Mouse (Mus musculus): ENCODE results near the gene Klf15. TPM values are rescaled to one million over a fixed set of nuclear protein-coding genes. Genes with fewer than 3 reads are reported as not detected.

The Klf15 gene
- polyA plus RNA-seq, 1 experiment, result 26.1 TPM

GRCm38 (mm10) chr6:90484249-90484648 is 21.9 kb downstream of the Klf15 start:
- Histone ChIP-seq H3K27ac (ENCODE audit: insufficient read depth, low read length) (no peak overlapping the region), H3K4me1 (ENCODE audit: control insufficient read depth, insufficient read depth, low read length) (no peaks in the 10 kb centered on the region), H3K27me3 (ENCODE audit: control insufficient read depth, insufficient read depth, low read length) (no peaks in the 10 kb centered on the region; the same call in 1 of the 2 replicates), H3K4me3 (replicated peaks; ENCODE audit: insufficient read depth, low read depth, low read length) (no peak overlapping the region)
- DNase-seq, result no peak
- no peak for TF ChIP-seq POLR2A (IDR thresholded peaks at IDR 0.05; ENCODE audit: borderline replicate concordance, insufficient read depth, low read length)
- no peak for TF ChIP-seq CTCF (IDR thresholded peaks at IDR 0.05; ENCODE audit: borderline replicate concordance, insufficient read depth, low read depth, low read length)
- WGBS, result 84% methylated on average over 3 of the region's 3 CpGs

DNA sequence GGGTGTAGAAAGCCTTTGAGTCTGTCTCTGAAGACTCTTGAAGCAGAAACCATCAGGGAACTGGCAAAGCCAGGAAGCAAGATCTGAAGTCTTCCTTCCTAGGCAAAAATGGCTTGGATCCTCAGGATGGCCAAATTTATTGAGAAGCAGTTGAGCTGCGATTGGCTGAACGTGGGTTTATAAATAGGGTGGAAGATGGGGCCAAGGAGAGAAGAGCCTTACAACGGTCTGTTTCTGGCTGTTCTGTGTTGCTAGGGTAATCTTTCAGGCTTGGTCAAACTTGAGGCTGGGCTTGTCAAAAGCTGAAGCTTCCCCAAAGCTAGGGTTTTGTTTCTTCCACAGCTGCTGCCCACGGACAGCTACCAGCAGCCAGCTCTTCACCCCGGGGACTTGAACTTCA is 22.5 kb downstream of the Klf15 start:
- TF ChIP-seq CTCF (IDR thresholded peaks at IDR 0.05; ENCODE audit: borderline replicate concordance, insufficient read depth, low read depth, low read length) (no peak), POLR2A (IDR thresholded peaks at IDR 0.05; ENCODE audit: borderline replicate concordance, insufficient read depth, low read length) (no peak)
- Histone ChIP-seq H3K27me3 (ENCODE audit: control insufficient read depth, insufficient read depth, low read length) (no peaks in the 10 kb centered on the region; the same call in 1 of the 2 replicates), H3K4me3 (replicated peaks; ENCODE audit: insufficient read depth, low read depth, low read length) (no peak overlapping the region), H3K27ac (ENCODE audit: insufficient read depth, low read length) (no peak overlapping the region), H3K4me1 (ENCODE audit: control insufficient read depth, insufficient read depth, low read length) (no peaks in the 10 kb centered on the region)
- WGBS, result 26% methylated on average over 5 of the region's 5 CpGs
- no peak for DNase-seq

GRCm38 (mm10) chr6:90486176-90486921 is 24.0 kb downstream of the Klf15 start, which contains the start of gene Aldh1l1:
Gene Aldh1l1, plus strand, starts transcription at chr6:90486427.
- no peaks in the 10 kb centered on the region; the same call in 1 of the 2 replicates for H3K27me3 ChIP-seq (ENCODE audit: control insufficient read depth, insufficient read depth, low read length)
- TF ChIP-seq POLR2A (IDR thresholded peaks at IDR 0.05; ENCODE audit: borderline replicate concordance, insufficient read depth, low read length), result no peak
- TF ChIP-seq CTCF (IDR thresholded peaks at IDR 0.05; ENCODE audit: borderline replicate concordance, insufficient read depth, low read depth, low read length), result no peak
- no peak within 1 kb of the TSS for H3K27ac ChIP-seq (ENCODE audit: insufficient read depth, low read length)
- H3K4me3 ChIP-seq (replicated peaks; ENCODE audit: insufficient read depth, low read depth, low read length), result no peak within 1 kb of the TSS
- WGBS, result 81% methylated on average over 12 of the region's 12 CpGs
- H3K4me1 ChIP-seq (ENCODE audit: control insufficient read depth, insufficient read depth, low read length), result peaks cover 6% of the 10 kb centered on the region
- DNase-seq, result no peak

GRCm38 (mm10) chr6:90487531-90487930 is 25.2 kb downstream of the Klf15 start:
- H3K4me1 ChIP-seq (ENCODE audit: control insufficient read depth, insufficient read depth, low read length), result peaks cover 6% of the 10 kb centered on the region
- H3K27me3 ChIP-seq (ENCODE audit: control insufficient read depth, insufficient read depth, low read length), result no peaks in the 10 kb centered on the region; the same call in 1 of the 2 replicates
- H3K27ac ChIP-seq (ENCODE audit: insufficient read depth, low read length), result no peak overlapping the region
- no peak for DNase-seq
- no peak overlapping the region for H3K4me3 ChIP-seq (replicated peaks; ENCODE audit: insufficient read depth, low read depth, low read length)
- WGBS, result 97% methylated on average over 1 of the region's 1 CpGs
- no peak for TF ChIP-seq POLR2A (IDR thresholded peaks at IDR 0.05; ENCODE audit: borderline replicate concordance, insufficient read depth, low read length)
- no peak for TF ChIP-seq CTCF (IDR thresholded peaks at IDR 0.05; ENCODE audit: borderline replicate concordance, insufficient read depth, low read depth, low read length)

GRCm38 (mm10) chr6:90489532-90489931 is 27.2 kb downstream of the Klf15 start:
- no peak for DNase-seq
- TF ChIP-seq CTCF (IDR thresholded peaks at IDR 0.05; ENCODE audit: borderline replicate concordance, insufficient read depth, low read depth, low read length), result no peak
- TF ChIP-seq POLR2A (IDR thresholded peaks at IDR 0.05; ENCODE audit: borderline replicate concordance, insufficient read depth, low read length), result no peak
- H3K27ac ChIP-seq (ENCODE audit: insufficient read depth, low read length), result no peak overlapping the region
- H3K4me1 ChIP-seq (ENCODE audit: control insufficient read depth, insufficient read depth, low read length), result peaks cover 6% of the 10 kb centered on the region
- H3K4me3 ChIP-seq (replicated peaks; ENCODE audit: insufficient read depth, low read depth, low read length), result no peak overlapping the region
- WGBS, result 96% methylated on average over 3 of the region's 3 CpGs
- no peaks in the 10 kb centered on the region; the same call in 1 of the 2 replicates for H3K27me3 ChIP-seq (ENCODE audit: control insufficient read depth, insufficient read depth, low read length)

GRCm38 (mm10) chr6:90490976-90491375 is 28.6 kb downstream of the Klf15 start:
- Histone ChIP-seq H3K4me1 (ENCODE audit: control insufficient read depth, insufficient read depth, low read length) (peaks cover 6% of the 10 kb centered on the region), H3K27me3 (ENCODE audit: control insufficient read depth, insufficient read depth, low read length) (no peaks in the 10 kb centered on the region; the same call in 1 of the 2 replicates), H3K27ac (ENCODE audit: insufficient read depth, low read length) (no peak overlapping the region), H3K4me3 (replicated peaks; ENCODE audit: insufficient read depth, low read depth, low read length) (no peak overlapping the region)
- 6% methylated on average over 2 of the region's 2 CpGs for WGBS
- TF ChIP-seq POLR2A (IDR thresholded peaks at IDR 0.05; ENCODE audit: borderline replicate concordance, insufficient read depth, low read length) (no peak), CTCF (IDR thresholded peaks at IDR 0.05; ENCODE audit: borderline replicate concordance, insufficient read depth, low read depth, low read length) (no peak)
- no peak for DNase-seq

GRCm38 (mm10) chr6:90491956-90492744 is 29.8 kb downstream of the Klf15 start:
- no peak overlapping the region for H3K4me3 ChIP-seq (replicated peaks; ENCODE audit: insufficient read depth, low read depth, low read length)
- TF ChIP-seq POLR2A (IDR thresholded peaks at IDR 0.05; ENCODE audit: borderline replicate concordance, insufficient read depth, low read length), result no peak
- no peak for TF ChIP-seq CTCF (IDR thresholded peaks at IDR 0.05; ENCODE audit: borderline replicate concordance, insufficient read depth, low read depth, low read length)
- peaks cover 6% of the 10 kb centered on the region for H3K4me1 ChIP-seq (ENCODE audit: control insufficient read depth, insufficient read depth, low read length)
- WGBS, result 95% methylated on average over 10 of the region's 10 CpGs
- H3K27ac ChIP-seq (ENCODE audit: insufficient read depth, low read length), result no peak overlapping the region
- no peaks in the 10 kb centered on the region; the same call in 1 of the 2 replicates for H3K27me3 ChIP-seq (ENCODE audit: control insufficient read depth, insufficient read depth, low read length)
- DNase-seq, result no peak

Data from cerebellum, adult 2 months (tissue).